Mouse (Mus musculus) right cerebral cortex, postnatal 14 days (tissue): ENCODE measurements around the gene Vezt.

ENCODE experiments used
- DNase-seq: peaks from one replicate; pipeline ENCODE4 v3.0.0; 2022

The Vezt gene

GRCm38 (mm10) chr10:93949921-93950320 lies 85.7 kb downstream of the Vezt start:
- no peak for DNase-seq

GRCm38 (mm10) chr10:93945843-93946499 lies 89.6 kb downstream of the Vezt start:
- no peak for DNase-seq

GRCm38 (mm10) chr10:93945364-93945763 lies 90.3 kb downstream of the Vezt start:
- DNase-seq = no peak

- DNase-seq = no peak
Observed at GRCm38 (mm10) chr10:93944241-93944640, 91.4 kb downstream of the Vezt start.

GRCm38 (mm10) chr10:93940279-93940678 lies 95.3 kb downstream of the Vezt start:
- no peak for DNase-seq

GRCm38 (mm10) chr10:93939676-93940075 lies 95.9 kb downstream of the Vezt start:
- no peak for DNase-seq

- DNase-seq = no peak
Observed at GRCm38 (mm10) chr10:93938844-93939271, 96.8 kb downstream of the Vezt start.

GRCm38 (mm10) chr10:93933980-93934379 lies 101.6 kb downstream of the Vezt start:
- DNase-seq = no peak

GRCm38 (mm10) chr10:93932861-93933260 lies 102.8 kb downstream of the Vezt start:
- no peak for DNase-seq

GRCm38 (mm10) chr10:93932020-93932419 lies 103.6 kb downstream of the Vezt start:
- no peak for DNase-seq

GRCm38 (mm10) chr10:93931431-93931830 lies 104.2 kb downstream of the Vezt start:
- DNase-seq = no peak

GRCm38 (mm10) chr10:93930236-93930824 lies 105.3 kb downstream of the Vezt start:
- DNase-seq = no peak

- DNase-seq = no peak
Observed at GRCm38 (mm10) chr10:93924666-93925065, 111.0 kb downstream of the Vezt start.

GRCm38 (mm10) chr10:93921160-93921559 lies 114.5 kb downstream of the Vezt start:
- no peak for DNase-seq

- peak; percentile 17 for DNase-seq
Observed at GRCm38 (mm10) chr10:93919227-93919626, 116.4 kb downstream of the Vezt start.

GRCm38 (mm10) chr10:93918701-93919100 lies 116.9 kb downstream of the Vezt start:
- no peak for DNase-seq

GRCm38 (mm10) chr10:93918087-93918486 lies 117.5 kb downstream of the Vezt start:
- no peak for DNase-seq

- DNase-seq = no peak
Observed at GRCm38 (mm10) chr10:93916778-93917177, 118.8 kb downstream of the Vezt start.

GRCm38 (mm10) chr10:93915531-93916275 lies 119.9 kb downstream of the Vezt start:
- no peak for DNase-seq

GRCm38 (mm10) chr10:93913525-93913924 lies 122.1 kb downstream of the Vezt start:
- DNase-seq = no peak

- DNase-seq = no peak
Observed at GRCm38 (mm10) chr10:93912917-93913316, 122.7 kb downstream of the Vezt start.

GRCm38 (mm10) chr10:93912136-93912855 lies 123.3 kb downstream of the Vezt start:
- no peak for DNase-seq

- no peak for DNase-seq
Observed at GRCm38 (mm10) chr10:93911326-93911725, 124.3 kb downstream of the Vezt start.
